27 mouse cellular contexts compared by ENCODE assay signal in genomic region chr9:16318957-16319356, GRCm38 (mm10).
"Had no signal": no experiment of that assay in that cellular context is flagged by ENCODE, and none has a peak within 500 bp of the region (broad histone marks: within the 10 kb centered on the region; RNA-seq: fewer than 3 reads in every experiment).

No protein-coding gene starts in this region.

- H3K36me3 ChIP-seq: heart, embryonic 13.5 days; heart, embryonic 15.5 days; hindbrain, embryonic 12.5 days; intestine, embryonic 15.5 days; limb, embryonic 10.5 days; limb, embryonic 12.5 days; liver, embryonic 12.5 days had no signal

- H3K4me2 ChIP-seq: heart, embryonic 11.5 days; heart, embryonic 13.5 days; heart, embryonic 15.5 days; hindbrain, embryonic 12.5 days; hindbrain, embryonic 14.5 days; intestine, embryonic 15.5 days; limb, embryonic 12.5 days; liver, embryonic 12.5 days had no signal

- ATAC-seq: hindbrain, embryonic 16.5 days; inflammation-experienced regulatory T-cells, adult 6 months; intestine, embryonic 15.5 days; intestine, postnatal 0 days; liver, embryonic 12.5 days had no signal

- H3K4me1 ChIP-seq: heart, embryonic 13.5 days; heart, embryonic 15.5 days; hindbrain, embryonic 10.5 days; hindbrain, embryonic 12.5 days; intestine, embryonic 15.5 days; liver, embryonic 12.5 days had no signal

- H3K9ac ChIP-seq: heart, embryonic 13.5 days; heart, embryonic 15.5 days; hindbrain, embryonic 12.5 days; hindbrain, embryonic 14.5 days; intestine, embryonic 15.5 days; limb, embryonic 12.5 days; liver, embryonic 12.5 days; liver, embryonic 14.5 days had no signal

- H3K27ac ChIP-seq: heart, embryonic 13.5 days; heart, embryonic 15.5 days; hindbrain, embryonic 10.5 days; hindbrain, embryonic 12.5 days; hindbrain, embryonic 14.5 days; intestine, embryonic 15.5 days; layer of hippocampus, adult 2 months; left cerebral cortex, adult 2 months; limb, embryonic 10.5 days; limb, embryonic 12.5 days; liver, embryonic 12.5 days; liver, embryonic 14.5 days had no signal

- DNase-seq: gastrocnemius, postnatal 14 days; gastrocnemius, postnatal 36 days; heart, adult 11 months; heart, postnatal 14 days; heart, postnatal 36 days; kidney, adult 18-20 months; kidney, adult 8-10 months; kidney, postnatal 10 days; kidney, postnatal 25 days; kidney, postnatal 4 days; liver had no signal

- H3K4me3 ChIP-seq: heart, embryonic 13.5 days; heart, embryonic 15.5 days; hindbrain, embryonic 10.5 days; hindbrain, embryonic 12.5 days; intestine, embryonic 15.5 days; layer of hippocampus, adult 2 months; left cerebral cortex, adult 2 months; limb, embryonic 10.5 days; limb, embryonic 12.5 days; liver, embryonic 12.5 days had no signal

- H3K27me3 ChIP-seq: heart, embryonic 13.5 days; heart, embryonic 15.5 days; hindbrain, embryonic 12.5 days; intestine, embryonic 15.5 days; limb, embryonic 12.5 days; liver, embryonic 12.5 days had no signal

- H3K9me3 ChIP-seq: heart, embryonic 13.5 days; heart, embryonic 15.5 days; hindbrain, embryonic 10.5 days; hindbrain, embryonic 12.5 days; intestine, embryonic 15.5 days; limb, embryonic 10.5 days; limb, embryonic 12.5 days; liver, embryonic 12.5 days had no signal
